Mouse (Mus musculus): ENCODE data around the gene Tph1.

GRCm38 (mm10) chr7:46710390-46710844, 38.1 kb upstream of the Tph1 start, which contains the start of gene Saal1:
- TF ChIP-seq CTCF (IDR thresholded peaks at IDR 0.05; ENCODE audit: insufficient read depth, low read depth, low read length) (peak; percentile 89), POLR2A (IDR thresholded peaks at IDR 0.05; ENCODE audit: insufficient read depth, low read depth, low read length) (peak; percentile 46; the same call in 1 of the 2 replicates)

All from olfactory bulb, adult 2 months (tissue).